Mouse (Mus musculus): ENCODE results near the gene Pclaf.

Pclaf gene

GRCm38 (mm10) chr9:65890143-65890628 lies at the start of gene Pclaf:
TSS of gene Pclaf (plus strand) at chr9:65890237.
- peak; percentile 29 to 58 for DNase-seq

DNA sequence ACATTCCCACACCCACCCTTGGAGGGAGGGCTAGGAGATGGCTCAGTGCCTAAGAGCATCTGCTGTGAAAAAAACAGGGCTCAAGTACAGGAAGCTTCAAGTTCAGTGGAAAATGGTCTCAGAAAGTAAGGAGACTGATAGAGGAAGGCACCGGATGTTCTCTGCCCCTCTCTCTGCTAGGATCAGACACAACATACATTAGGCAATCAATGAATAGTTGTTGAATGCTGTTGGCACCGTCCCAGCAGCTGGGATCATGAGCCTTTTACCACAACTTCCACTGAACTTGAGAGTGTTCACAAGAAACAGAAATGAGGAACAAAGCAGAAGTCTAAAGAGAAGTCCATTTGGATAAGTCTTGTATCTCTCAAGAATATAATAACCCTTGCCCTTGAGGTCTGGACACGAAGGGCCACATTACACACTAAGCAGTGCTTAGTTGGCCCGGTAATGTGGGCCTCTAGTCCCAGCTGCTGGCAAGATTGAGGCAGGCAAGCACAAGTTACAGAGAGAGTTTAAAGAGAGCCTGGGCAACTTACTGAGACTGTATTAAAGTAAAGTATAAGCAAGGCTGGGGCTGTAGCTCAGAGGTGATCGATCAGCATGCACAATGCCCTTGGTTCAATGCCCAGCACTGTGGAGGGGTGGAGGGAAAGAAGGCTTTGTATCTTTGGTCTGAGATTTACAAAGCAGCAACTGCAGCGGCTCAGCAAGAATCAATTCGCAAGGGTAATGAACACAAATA lies 45.4 kb upstream of the Pclaf start:
- peak in 1 of 2 experiments; percentile 16 for DNase-seq

- DNase-seq: no peak
These were observed 41.9 kb upstream of the Pclaf start for GRCm38 (mm10) chr9:65848154-65848553.

- DNase-seq: no peak
These were observed 39.8 kb upstream of the Pclaf start for GRCm38 (mm10) chr9:65850203-65850602.

- DNase-seq: peak; percentile 54 to 76
These were observed 30.4 kb upstream of the Pclaf start for GRCm38 (mm10) chr9:65859656-65860055.

GRCm38 (mm10) chr9:65884564-65885315 lies 5.3 kb upstream of the Pclaf start:
- peak; percentile 91 to 94 for DNase-seq

DNA sequence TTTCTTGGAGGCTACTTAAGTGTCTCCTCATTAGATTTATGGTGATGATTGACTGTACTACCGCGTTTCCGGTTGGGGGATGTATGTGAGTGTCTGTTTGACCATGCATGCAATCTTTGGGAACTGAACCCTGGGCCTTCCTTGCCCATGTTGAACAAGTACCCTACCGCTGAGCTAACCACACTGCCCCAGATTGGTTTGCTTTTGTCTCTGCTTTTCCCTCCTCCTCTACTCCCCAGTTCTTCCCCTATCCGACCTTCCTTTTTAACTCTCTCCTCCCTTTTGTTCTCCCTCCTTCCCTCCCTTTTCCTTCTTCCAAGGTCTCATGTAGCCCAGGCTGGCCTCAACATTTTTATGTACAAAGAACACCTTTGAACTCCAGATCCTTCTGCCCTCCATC lies 1.1 kb downstream of the Pclaf start:
- DNase-seq: no peak

DNA sequence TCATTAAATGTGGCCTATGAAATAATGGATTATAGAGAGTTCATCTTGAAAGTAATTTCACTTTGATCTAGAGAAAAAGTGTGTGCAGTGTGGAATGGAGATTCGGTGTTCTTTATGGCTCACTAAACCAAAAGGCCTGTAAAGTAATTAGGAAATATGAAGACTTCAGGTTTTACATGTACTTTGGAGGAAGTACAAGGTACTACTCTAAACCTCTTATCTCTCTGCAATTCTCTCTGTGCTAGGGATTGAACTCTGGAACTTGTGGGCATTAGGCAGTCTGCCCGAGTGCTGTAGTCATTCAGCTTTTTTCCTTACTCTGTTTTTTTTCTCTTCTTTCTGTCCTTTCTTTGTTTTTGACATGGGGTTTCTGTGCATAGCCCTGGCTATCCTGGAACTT lies 6.9 kb downstream of the Pclaf start:
- no peak for DNase-seq

GRCm38 (mm10) chr9:65902879-65903278 lies 12.8 kb downstream of the Pclaf start:
- DNase-seq: no peak

GRCm38 (mm10) chr9:65903419-65903818 lies 13.4 kb downstream of the Pclaf start:
- no peak for DNase-seq

GRCm38 (mm10) chr9:65908394-65909300 lies 18.6 kb downstream of the Pclaf start, which contains the start of the genes Trip4 and Csnk1g1:
TSS of gene Trip4 (minus strand) at chr9:65908794.
TSS of gene Csnk1g1 (plus strand) at chr9:65908924.
- peak; percentile 94 to 96 for DNase-seq

GRCm38 (mm10) chr9:65909301-65909801 lies 19.3 kb downstream of the Pclaf start:
- DNase-seq: peak; percentile 78 to 80

DNA sequence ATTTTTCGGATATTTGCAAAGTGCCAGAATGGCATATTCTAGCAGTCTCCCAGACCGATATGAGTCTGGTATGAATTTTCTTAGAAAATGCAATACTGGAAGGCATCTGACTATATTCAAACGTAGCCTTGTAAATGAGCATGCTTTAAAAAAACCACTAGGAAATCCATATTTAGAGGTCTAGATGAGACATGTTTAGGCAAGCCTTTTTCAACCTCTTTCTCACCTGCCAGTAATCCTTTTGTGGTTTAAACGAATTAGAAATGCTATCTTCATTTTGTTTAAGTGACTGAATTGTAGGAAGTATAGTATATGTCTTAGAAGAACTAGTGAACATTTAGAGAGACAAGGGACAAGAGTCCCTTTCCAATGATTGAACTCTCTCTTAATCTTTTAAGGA lies 19.8 kb downstream of the Pclaf start:
- DNase-seq: no peak

DNA sequence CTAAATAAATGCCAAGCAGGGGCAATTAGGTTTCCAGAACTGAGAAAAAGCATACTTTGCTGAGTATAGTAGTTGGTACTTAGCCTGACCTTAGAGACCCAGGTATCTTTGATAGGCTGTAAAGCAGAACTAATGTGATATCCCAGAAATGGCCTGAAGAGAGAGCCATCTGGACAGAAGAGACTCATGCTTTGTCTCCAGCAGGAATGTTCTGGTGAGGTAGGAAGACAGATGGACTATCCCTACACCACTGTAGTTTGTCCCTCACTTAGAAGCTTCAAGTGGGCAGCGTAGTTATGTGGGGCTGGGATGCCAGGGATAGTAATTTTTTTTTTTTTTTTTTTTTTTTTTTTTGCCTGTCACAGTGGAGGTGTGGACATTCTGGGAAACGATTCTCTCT lies 23.9 kb downstream of the Pclaf start:
- peak; percentile 34 to 50 for DNase-seq

- DNase-seq: no peak
These were observed 27.0 kb downstream of the Pclaf start for GRCm38 (mm10) chr9:65917015-65917414.

DNA sequence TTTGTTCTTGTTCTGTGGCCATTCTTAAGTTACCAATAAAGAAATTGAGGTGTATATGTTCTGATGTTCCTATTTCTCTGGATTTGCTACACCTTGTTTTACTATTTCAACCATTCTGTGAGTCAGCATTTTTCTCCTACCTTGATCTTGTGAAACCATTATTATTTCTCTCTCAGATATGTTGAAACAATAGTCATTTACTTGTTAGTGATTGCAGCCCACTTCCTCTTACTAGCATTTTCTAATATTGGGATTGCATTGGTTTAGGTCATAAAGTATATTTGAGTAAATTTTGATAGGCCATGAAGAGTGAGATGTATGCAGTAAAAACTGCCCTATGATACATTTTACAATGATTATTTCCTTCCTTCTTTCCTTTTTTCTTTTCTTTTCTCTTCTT lies 38.4 kb downstream of the Pclaf start:
- no peak for DNase-seq

DNA sequence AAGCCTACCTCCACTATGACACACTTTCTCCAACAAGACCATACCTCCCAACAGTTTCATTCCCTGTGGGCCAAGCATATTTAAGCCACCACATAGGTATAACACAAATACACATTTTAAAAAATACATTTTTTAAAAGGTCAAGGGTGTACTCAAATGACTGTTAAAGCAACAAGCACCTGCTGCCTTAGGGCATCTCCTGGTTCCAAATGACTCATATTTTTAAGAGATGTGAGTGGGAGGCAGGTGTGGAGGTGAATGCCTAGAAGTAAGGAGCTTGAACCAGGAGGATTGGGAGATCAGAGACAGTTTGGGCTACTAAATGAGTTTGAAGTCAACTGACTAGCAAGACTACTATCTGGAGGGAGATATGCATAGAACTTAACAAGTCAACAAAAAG lies 39.8 kb downstream of the Pclaf start:
- DNase-seq: no peak

GRCm38 (mm10) chr9:65937566-65937965 lies 47.5 kb downstream of the Pclaf start:
- no peak for DNase-seq

GRCm38 (mm10) chr9:65951082-65951587 lies 61.1 kb downstream of the Pclaf start:
- peak; percentile 27 to 39 for DNase-seq

Measured in cerebellum, postnatal 25 days (tissue).